Mouse (Mus musculus) MEL (cell line): ENCODE measurements at regions not wholly inside any gene's neighbourhood (a gene's known extent, or its start where the extent isn't known, plus 50 kb on each side); places are given as distances from the start of the nearest gene placed in this dataset.

Source experiments
- DNase-seq: peaks from one replicate; pipeline ENCODE4 v3.0.0; 2011; ENCODE audit warnings: low read depth, low spot score
- H3K27ac ChIP-seq: 2 replicates; pipeline ENCODE4 v1.5.1; 2012; ENCODE audit warnings: low read depth, mild to moderate bottlenecking, control low read depth, low read length, moderate library complexity; ENCODE audit not compliant: control insufficient read depth
- H3K27me3 ChIP-seq, 2 experiments: fragments of 150-350 bp in 1 of 2; sonication (generic) in 1 of 2; 2 replicates each; pipeline ENCODE4 v1.6.1; 2012; ENCODE audit warnings: low read length in 2 of 2, mild to moderate bottlenecking in 2 of 2, improper control_type of control experiment in 1 of 2, moderate library complexity in 1 of 2; ENCODE audit not compliant: insufficient read depth in 2 of 2, control insufficient read depth in 1 of 2
- H3K36me3 ChIP-seq, 2 experiments: 2 replicates each; pipeline ENCODE4 v1.6.1; 2012 to 2014; ENCODE audit warnings: low read length in 2 of 2, improper control_type of control experiment in 1 of 2, inconsistent platforms in 1 of 2, mild to moderate bottlenecking in 1 of 2; ENCODE audit not compliant: insufficient read depth in 2 of 2, control insufficient read depth in 1 of 2
- H3K4me1 ChIP-seq, 2 experiments: fragments of 150-350 bp in 1 of 2; sonication (generic) in 1 of 2; 2 replicates each; pipeline ENCODE4 v1.6.1; 2012; ENCODE audit warnings: low read length in 2 of 2, improper control_type of control experiment in 1 of 2, mild to moderate bottlenecking in 1 of 2; ENCODE audit not compliant: insufficient read depth in 2 of 2, control insufficient read depth in 1 of 2
- H3K4me3 ChIP-seq, 2 experiments: fragments of 150-350 bp in 1 of 2; sonication (generic) in 1 of 2; 2 replicates each; pipeline ENCODE4 v1.5.1; 2012; ENCODE audit warnings: low read depth in 2 of 2, low read length in 2 of 2, mild to moderate bottlenecking in 2 of 2, moderate library complexity in 2 of 2, control low read depth in 1 of 2, improper control_type of control experiment in 1 of 2; ENCODE audit not compliant: control insufficient read depth in 1 of 2, insufficient read depth in 1 of 2
- H3K79me2 ChIP-seq: 2 replicates; pipeline ENCODE4 v1.6.1; 2012; ENCODE audit warnings: mild to moderate bottlenecking, low read length, moderate library complexity; ENCODE audit not compliant: control insufficient read depth, poor library complexity, insufficient read depth
- H3K9ac ChIP-seq: 2 replicates; pipeline ENCODE4 v1.6.1; 2012; ENCODE audit warnings: low read depth, mild to moderate bottlenecking, control low read depth, low read length, moderate library complexity; ENCODE audit not compliant: control insufficient read depth, poor library complexity, severe bottlenecking
- H3K9me3 ChIP-seq: fragments of 150-350 bp; sonication (generic); replicated peaks from 2 replicates; pipeline ENCODE4 v1.6.1; 2012; ENCODE audit warnings: mild to moderate bottlenecking, low read length, improper control_type of control experiment, moderate library complexity; ENCODE audit not compliant: insufficient read depth
- CHD2 ChIP-seq: IDR thresholded peaks from 2 replicates; pipeline ENCODE4 v1.6.1; 2011; ENCODE audit warnings: low read length, improper control_type of control experiment
- CTCF ChIP-seq, 3 experiments: IDR thresholded peaks in 2 of 3; conservative IDR thresholded peaks in 1 of 3; 2 replicates each; pipeline ENCODE4 v1.5.1; 2011 to 2012; ENCODE audit warnings: low read length in 3 of 3, low read depth in 2 of 3, mild to moderate bottlenecking in 2 of 3, improper control_type of control experiment in 1 of 3, inconsistent platforms in 1 of 3, mixed read lengths in 1 of 3, moderate library complexity in 1 of 3; ENCODE audit not compliant: control insufficient read depth in 1 of 3, insufficient read depth in 1 of 3, poor library complexity in 1 of 3, severe bottlenecking in 1 of 3
- ETS1 ChIP-seq: IDR thresholded peaks from 2 replicates; pipeline ENCODE4 v1.6.1; 2012; ENCODE audit warnings: low read depth, mild to moderate bottlenecking, inconsistent platforms, low read length, improper control_type of control experiment, moderate library complexity
- GABPA ChIP-seq: IDR thresholded peaks from 2 replicates; pipeline ENCODE4 v1.6.1; 2012; ENCODE audit warnings: low read depth, mild to moderate bottlenecking, inconsistent platforms, low read length, improper control_type of control experiment, moderate library complexity
- GATA1 ChIP-seq: IDR thresholded peaks from 2 replicates; pipeline ENCODE4 v1.6.1; 2011; ENCODE audit warnings: low read depth, low read length, improper control_type of control experiment
- HCFC1 ChIP-seq: IDR thresholded peaks from 2 replicates; pipeline ENCODE4 v1.6.1; 2012; ENCODE audit warnings: low read depth, mild to moderate bottlenecking, inconsistent platforms, low read length, improper control_type of control experiment, moderate library complexity
- JUND ChIP-seq: IDR thresholded peaks from 2 replicates; pipeline ENCODE4 v1.6.1; 2011; ENCODE audit warnings: low read depth, mild to moderate bottlenecking, improper control_type of control experiment, low read length
- MAZ ChIP-seq: IDR thresholded peaks from 2 replicates; pipeline ENCODE4 v1.6.1; 2012; ENCODE audit warnings: low read depth, mild to moderate bottlenecking, inconsistent platforms, low read length, improper control_type of control experiment
- MEF2A ChIP-seq: IDR thresholded peaks from 2 replicates; pipeline ENCODE4 v1.6.1; 2014; ENCODE audit warnings: low read depth, mild to moderate bottlenecking, inconsistent platforms, low read length, improper control_type of control experiment; ENCODE audit not compliant: poor library complexity, insufficient replicate concordance, severe bottlenecking; ENCODE audit errors: extremely low read depth
- MYB ChIP-seq: IDR thresholded peaks from 2 replicates; pipeline ENCODE4 v1.6.1; 2011; ENCODE audit warnings: mild to moderate bottlenecking, low read depth, low read length, improper control_type of control experiment
- NRF1 ChIP-seq: IDR thresholded peaks from 2 replicates; pipeline ENCODE4 v1.6.1; 2014; ENCODE audit warnings: low read depth, mild to moderate bottlenecking, inconsistent platforms, low read length, improper control_type of control experiment, moderate library complexity; ENCODE audit not compliant: poor library complexity, insufficient read depth, severe bottlenecking
- POLR2A ChIP-seq, 2 experiments: IDR thresholded peaks; 2 replicates each; pipeline ENCODE4 v1.6.1; 2011 to 2012; ENCODE audit warnings: low read length in 2 of 2, mild to moderate bottlenecking in 2 of 2, control low read depth in 1 of 2, improper control_type of control experiment in 1 of 2, low read depth in 1 of 2, moderate library complexity in 1 of 2; ENCODE audit not compliant: control insufficient read depth in 1 of 2, insufficient read depth in 1 of 2, poor library complexity in 1 of 2
- POLR2AphosphoS2 ChIP-seq: IDR thresholded peaks from 2 replicates; pipeline ENCODE4 v1.6.1; 2011; ENCODE audit warnings: low read length, improper control_type of control experiment
- SIN3A ChIP-seq: IDR thresholded peaks from 2 replicates; pipeline ENCODE4 v1.6.1; 2012; ENCODE audit warnings: low read length, improper control_type of control experiment, inconsistent platforms
- TAL1 ChIP-seq: IDR thresholded peaks from 2 replicates; pipeline ENCODE4 v1.6.1; 2012; ENCODE audit warnings: mild to moderate bottlenecking, inconsistent platforms, low read length, moderate library complexity, mixed read lengths
- TCF12 ChIP-seq: IDR thresholded peaks from 2 replicates; pipeline ENCODE4 v1.6.1; 2014; ENCODE audit warnings: low read depth, mild to moderate bottlenecking, inconsistent platforms, low read length, improper control_type of control experiment, moderate library complexity
- UBTF ChIP-seq: IDR thresholded peaks from 2 replicates; pipeline ENCODE4 v1.6.1; 2012; ENCODE audit warnings: low read depth, mild to moderate bottlenecking, inconsistent platforms, low read length, improper control_type of control experiment, moderate library complexity, borderline replicate concordance; ENCODE audit not compliant: insufficient read depth
- USF1 ChIP-seq: IDR thresholded peaks from 2 replicates; pipeline ENCODE4 v1.6.1; 2014; ENCODE audit warnings: low read depth, mild to moderate bottlenecking, inconsistent platforms, low read length, improper control_type of control experiment, moderate library complexity
- USF2 ChIP-seq, 2 experiments: IDR thresholded peaks; 2 replicates each; pipeline ENCODE4 v1.6.1; 2011 to 2012; ENCODE audit warnings: improper control_type of control experiment in 2 of 2, low read length in 2 of 2, borderline replicate concordance in 1 of 2, inconsistent platforms in 1 of 2, low read depth in 1 of 2, mild to moderate bottlenecking in 1 of 2; ENCODE audit not compliant: insufficient read depth in 1 of 2
- ZMIZ1 ChIP-seq: IDR thresholded peaks from 2 replicates; pipeline ENCODE4 v1.6.1; 2012; ENCODE audit warnings: low read depth, mild to moderate bottlenecking, inconsistent platforms, low read length, improper control_type of control experiment, moderate library complexity
- ZNF384 ChIP-seq: IDR thresholded peaks from 2 replicates; pipeline ENCODE4 v1.6.1; 2012; ENCODE audit warnings: low read depth, mild to moderate bottlenecking, inconsistent platforms, low read length, improper control_type of control experiment

DNA sequence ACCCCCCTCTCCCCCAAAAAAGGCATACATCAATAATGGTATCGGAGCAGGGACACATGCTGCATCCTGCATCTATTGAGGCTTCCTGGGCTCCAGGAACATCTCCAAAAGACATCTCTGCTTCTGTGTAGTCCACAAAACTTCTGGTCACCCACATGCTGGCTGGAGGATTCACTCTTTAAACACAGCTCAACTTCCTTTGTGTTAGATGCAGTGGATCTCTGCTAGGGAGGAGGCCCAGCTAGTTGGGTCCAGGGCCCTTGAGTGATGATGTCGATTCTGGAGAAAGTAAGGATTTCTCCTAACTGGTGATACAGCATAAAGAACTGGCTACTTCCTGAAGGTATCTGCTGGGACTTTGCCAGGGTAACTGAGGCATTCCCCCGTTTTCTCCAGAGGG lies 146.9 kb upstream of the Hs3st3a1 start:
- TF ChIP-seq POLR2A (IDR thresholded peaks at IDR 0.05; ENCODE audit: control insufficient read depth in 1 of 2, insufficient read depth in 1 of 2, low read depth in 1 of 2, low read length in 2 of 2, poor library complexity in 1 of 2), result no peak
- no peak for TF ChIP-seq NRF1
- TF ChIP-seq HCFC1, result no peak
- no peak for TF ChIP-seq UBTF
- TF ChIP-seq ZMIZ1, result no peak
- TF ChIP-seq ZNF384, result no peak
- no peak for TF ChIP-seq CHD2
- no peak for TF ChIP-seq JUND
- no peak for TF ChIP-seq USF1
- TF ChIP-seq MYB, result no peak
- no peak for TF ChIP-seq USF2 (IDR thresholded peaks at IDR 0.05; ENCODE audit: borderline replicate concordance in 1 of 2, insufficient read depth in 1 of 2, low read depth in 1 of 2, low read length in 2 of 2)

DNA sequence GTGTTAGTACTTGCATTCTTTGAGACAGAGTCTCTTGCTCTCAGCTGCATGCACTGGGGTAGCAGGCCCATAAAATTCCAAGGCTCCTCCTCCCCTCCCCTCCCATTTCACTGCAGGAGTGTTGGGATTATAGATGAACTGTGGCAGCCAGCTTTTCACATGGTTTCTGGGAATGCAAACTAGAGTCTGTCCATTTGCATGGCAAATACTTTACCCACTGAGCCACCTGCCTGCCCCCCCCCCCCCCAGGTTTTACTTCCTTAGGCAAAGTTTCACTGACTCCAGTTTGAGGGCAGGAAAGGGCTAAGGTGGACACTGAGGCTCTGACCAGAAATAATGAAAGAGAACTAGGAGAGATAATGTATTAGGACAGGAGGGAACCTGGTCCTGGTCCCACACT lies 147.6 kb upstream of the Hs3st3a1 start:
- H3K4me1 ChIP-seq, result no peaks in the 10 kb centered on the region
- no peak overlapping the region for H3K27ac ChIP-seq
- H3K9ac ChIP-seq, result no peak overlapping the region
- H3K9me3 ChIP-seq, result no peaks in the 10 kb centered on the region
- no peak for DNase-seq
- H3K27me3 ChIP-seq, result no peaks in the 10 kb centered on the region
- no peaks in the 10 kb centered on the region for H3K36me3 ChIP-seq
- no peak for TF ChIP-seq GATA1
- no peak for TF ChIP-seq MEF2A
- TF ChIP-seq GABPA, result no peak
- TF ChIP-seq POLR2AphosphoS2, result no peak
- TF ChIP-seq TAL1, result no peak
- no peak for TF ChIP-seq MAZ
- no peak for TF ChIP-seq ZMIZ1
- TF ChIP-seq TCF12, result no peak
- no peak for TF ChIP-seq ETS1
- no peak for TF ChIP-seq CTCF (IDR thresholded peaks at IDR 0.05 in 2 of 3, conservative IDR thresholded peaks at IDR 0.05 in 1 of 3; ENCODE audit: control insufficient read depth in 1 of 3, insufficient read depth in 1 of 3, low read depth in 2 of 3, low read length in 3 of 3, poor library complexity in 1 of 3, severe bottlenecking in 1 of 3)
- no peak for TF ChIP-seq JUND
- TF ChIP-seq SIN3A, result no peak
- no peak overlapping the region for H3K4me3 ChIP-seq
- no peaks in the 10 kb centered on the region for H3K79me2 ChIP-seq

More for the DNA sequence above, 146.9 kb upstream of the Hs3st3a1 start:
- Histone ChIP-seq H3K4me3 (no peak overlapping the region), H3K9ac (no peak overlapping the region), H3K27ac (no peak overlapping the region), H3K27me3 (no peaks in the 10 kb centered on the region), H3K9me3 (no peaks in the 10 kb centered on the region), H3K4me1 (no peaks in the 10 kb centered on the region), H3K79me2 (no peaks in the 10 kb centered on the region), H3K36me3 (no peaks in the 10 kb centered on the region)
- no peak for DNase-seq
